Mouse (Mus musculus) megakaryocyte, embryonic 14.5 days (primary cell): Measurements from ENCODE around the gene Smarca4.

Experiments used
- FLI1 ChIP-seq: IDR thresholded peaks from 2 replicates; pipeline ENCODE4 v1.6.1; 2012; ENCODE audit warnings: low read length, inconsistent platforms, mixed read lengths
- GATA1 ChIP-seq: IDR thresholded peaks from 3 replicates; pipeline ENCODE4 v1.6.1; 2012; ENCODE audit warnings: mixed read lengths, low read length, inconsistent platforms, borderline replicate concordance

GRCm38 (mm10) chr9:21723377-21724146 lies 107.6 kb downstream of the Smarca4 start, which contains the start of gene Ldlr:
- TF ChIP-seq GATA1: no peak
- no peak for TF ChIP-seq FLI1
